Comparison of ENCODE assay signal across 22 mouse cellular contexts in genomic region chr6:36695481-36695880, GRCm38 (mm10).
A peak's percentile ranks its signal among the peaks of the same experiment; 100 is the strongest.
DNase-seq lines count a peak whose midpoint lies in the region; ATAC-seq lines count a peak whose summit lies in the region.
"Had no signal": no experiment of that assay in that cellular context is flagged by ENCODE, and none has a peak within 500 bp of the region (broad histone marks: within the 10 kb centered on the region; RNA-seq: fewer than 3 reads in every experiment).

No protein-coding gene starts in this region.

- H3K9ac ChIP-seq in neural tube, embryonic 15.5 days (replicated peaks), result no peak overlapping the region
- no peak overlapping the region for H3K9ac ChIP-seq in embryonic facial prominence, embryonic 14.5 days (ENCODE audit: low read depth, low read length)
- H3K9ac ChIP-seq: forebrain, embryonic 12.5 days; heart, embryonic 15.5 days; limb, embryonic 13.5 days had no signal

- H3K27me3 ChIP-seq in neural tube, embryonic 15.5 days (replicated peaks), result no peaks in the 10 kb centered on the region
- H3K27me3 ChIP-seq in embryonic facial prominence, embryonic 14.5 days (replicated peaks; ENCODE audit: control insufficient read depth, insufficient read depth, low read length), result no peaks in the 10 kb centered on the region
- H3K27me3 ChIP-seq: forebrain, embryonic 12.5 days; heart, embryonic 15.5 days; limb, embryonic 13.5 days had no signal

- DNase-seq in kidney, adult 9 months, result peak; percentile 5
- DNase-seq in kidney, adult 8-10 months, result no peak
- peak; percentile 34 for DNase-seq in neural tube, embryonic 10.5 days (ENCODE audit: extremely low spot score, low spot score)
- peak; percentile 45 for DNase-seq in embryonic facial prominence, embryonic 14.5 days (ENCODE audit: low spot score)
- DNase-seq in adrenal gland, postnatal 36 days, result no peak
- DNase-seq in gastrocnemius, adult 8-10 months (ENCODE audit: low spot score in 2 of 2), result no peak
- no peak for DNase-seq in right cerebral cortex, adult 18-20 months
- DNase-seq: adrenal gland, adult 2 months; B cell, adult 2 months; cerebellum, adult 8-10 months; gastrocnemius, postnatal 10 days; heart, adult 2 months; heart, postnatal 4 days; lung, postnatal 10 days; midbrain, embryonic 14.5 days; right cerebral cortex, postnatal 4 days had no signal

- H3K4me1 ChIP-seq in neural tube, embryonic 15.5 days, result no peaks in the 10 kb centered on the region
- peaks cover 4% of the 10 kb centered on the region; the same call in 1 of the 2 replicates for H3K4me1 ChIP-seq in embryonic facial prominence, embryonic 14.5 days (ENCODE audit: control insufficient read depth, insufficient read depth, low read length)
- H3K4me1 ChIP-seq: forebrain, embryonic 12.5 days; heart, embryonic 15.5 days had no signal

- WGBS in neural tube, embryonic 15.5 days, result 42% methylated on average over 3 of the region's 3 CpGs
- 28% methylated on average over 3 of the region's 3 CpGs for WGBS in embryonic facial prominence, embryonic 14.5 days

- H3K4me3 ChIP-seq in neural tube, embryonic 15.5 days (replicated peaks), result no peak overlapping the region
- no peak overlapping the region for H3K4me3 ChIP-seq in embryonic facial prominence, embryonic 14.5 days (ENCODE audit: low read depth, low read length)
- H3K4me3 ChIP-seq: forebrain, embryonic 12.5 days; heart, adult 2 months; heart, embryonic 15.5 days; limb, embryonic 13.5 days had no signal

- H3K4me2 ChIP-seq in neural tube, embryonic 15.5 days, result no peak overlapping the region
- no peak overlapping the region for H3K4me2 ChIP-seq in embryonic facial prominence, embryonic 14.5 days (ENCODE audit: low read depth, low read length)
- H3K4me2 ChIP-seq: forebrain, embryonic 12.5 days; heart, embryonic 15.5 days; limb, embryonic 13.5 days had no signal

- no peaks in the 10 kb centered on the region for H3K36me3 ChIP-seq in neural tube, embryonic 15.5 days
- H3K36me3 ChIP-seq in embryonic facial prominence, embryonic 14.5 days (ENCODE audit: control insufficient read depth, insufficient read depth, low read length), result no peaks in the 10 kb centered on the region
- H3K36me3 ChIP-seq: forebrain, embryonic 12.5 days; heart, embryonic 15.5 days; limb, embryonic 13.5 days had no signal

- ATAC-seq in neural tube, embryonic 15.5 days (ENCODE audit: low FRiP score), result no peak
- ATAC-seq in embryonic facial prominence, embryonic 14.5 days (ENCODE audit: low read depth), result no peak
- ATAC-seq: hindbrain, postnatal 0 days had no signal

- no peaks in the 10 kb centered on the region for H3K9me3 ChIP-seq in neural tube, embryonic 15.5 days (replicated peaks)
- H3K9me3 ChIP-seq in embryonic facial prominence, embryonic 14.5 days (ENCODE audit: control insufficient read depth, low read length), result no peaks in the 10 kb centered on the region
- H3K9me3 ChIP-seq: forebrain, embryonic 12.5 days; heart, embryonic 15.5 days; limb, embryonic 13.5 days had no signal

- no peak overlapping the region for H3K27ac ChIP-seq in neural tube, embryonic 15.5 days (replicated peaks)
- no peak overlapping the region for H3K27ac ChIP-seq in embryonic facial prominence, embryonic 14.5 days (replicated peaks; ENCODE audit: low read depth, low read length)
- H3K27ac ChIP-seq: forebrain, embryonic 12.5 days; heart, adult 2 months; heart, embryonic 15.5 days; hindbrain, postnatal 0 days; limb, embryonic 13.5 days; stomach, postnatal 0 days had no signal

Comparison
In these comparisons a context has a peak if more than half of its experiments do, and no peak if none do; other contexts are left out.
1. DNase-seq: peak in kidney, adult 9 months (single experiment), neural tube, embryonic 10.5 days (single experiment) and embryonic facial prominence, embryonic 14.5 days (single experiment); none in kidney, adult 8-10 months (0 of 2), adrenal gland, postnatal 36 days (0 of 2), gastrocnemius, adult 8-10 months (0 of 2) and right cerebral cortex, adult 18-20 months (single experiment).